Mouse (Mus musculus) left cerebral cortex, postnatal 36 days (tissue): ENCODE results near the gene Copz1. TPM values are rescaled to one million over a fixed set of nuclear protein-coding genes. Genes with fewer than 3 reads are reported as not detected.

Experiments used
- microRNA-seq: library from miRNA; unstranded; fragments of <30 nt; microRNA quantifications from one replicate; pipeline ENCODE4 v1.2.0, GENCODE M21; 2022
- total RNA-seq, 2 experiments: library from RNA; stranded (reverse); gene quantifications; 2 replicates each; pipeline ENCODE4 v1.2.3; 2021

Copz1 gene
- total RNA-seq, 2 experiments from 2014 or later = 87.8 to 95.9 TPM

Small RNAs within 50 kb of the gene (microRNA-seq; reads per million reads assigned to microRNA genes)
- gene Mir148b = 95.4 reads per million, percentile 55 among the genes with 10 or more reads in this experiment

Other genes with a start within 250 kb of the Copz1 start
- 10 to 100 TPM; 18.3 to 20.0 TPM for gene Smug1, start 105.6 kb upstream of the Copz1 start, total RNA-seq
- 100 to 1,000 TPM; 158 to 174 TPM for gene Cbx5, start 32.9 kb upstream of the Copz1 start, total RNA-seq
- gene Hnrnpa1, start 32.3 kb upstream of the Copz1 start, total RNA-seq = 100 to 1,000 TPM; 199 to 232 TPM
- gene Nfe2, start 14.3 kb upstream of the Copz1 start, total RNA-seq = not detected
- gene Gpr84, start 37.9 kb downstream of the Copz1 start, total RNA-seq = under 1 TPM; 0.42 to 0.45 TPM
- 10 to 100 TPM; 64.4 to 73.5 TPM for gene Zfp385a, start 67.4 kb downstream of the Copz1 start, total RNA-seq
- gene Itga5, start 94.0 kb downstream of the Copz1 start, total RNA-seq = 1 to 10 TPM; 2.8 to 4.3 TPM
- gene Gtsf1, start 157.8 kb downstream of the Copz1 start, total RNA-seq = under 1 TPM in 1 of 2 experiments, not detected in 1; 0.64 TPM
- not detected for gene Gtsf2, start 175.8 kb downstream of the Copz1 start, total RNA-seq
- 1 to 10 TPM; 9.4 to 9.9 TPM for gene Nckap1l, start 181.1 kb downstream of the Copz1 start, total RNA-seq
- gene Pde1b, start 230.3 kb downstream of the Copz1 start, total RNA-seq = 100 to 1,000 TPM; 160 to 189 TPM